Mouse (Mus musculus) left cerebral cortex, adult 2 months (tissue): ENCODE measurements around the gene AI481877. TPM values are rescaled to one million over a fixed set of nuclear protein-coding genes. Genes with fewer than 3 reads are reported as not detected.

ENCODE experiments used
- DNase-seq, 2 experiments: peaks; one replicate each; pipeline ENCODE4 v3.0.0; 2021 to 2022; ENCODE audit warnings: low spot score in 2 of 2, mixed read lengths in 1 of 2; ENCODE audit errors: extremely low spot score in 1 of 2
- H3K27ac ChIP-seq: fragments of 200-600 bp; 2 replicates; pipeline ENCODE4 v1.8.1; 2022
- H3K4me3 ChIP-seq: fragments of 200-600 bp; 2 replicates; pipeline ENCODE4 v1.8.1; 2022
- CTCF ChIP-seq: fragments of 200-600 bp; IDR thresholded peaks from 2 replicates; pipeline ENCODE4 v1.8.1; 2022; ENCODE audit warnings: antibody characterized with exemption, mild to moderate bottlenecking, moderate library complexity
- intact Hi-C: fragments of 180-260 bp; cut with DNase I; formaldehyde crosslinking; loops from one replicate; pipeline ENCODE4 v1.15.1; 2025
- total RNA-seq, 2 experiments: library from RNA; stranded (reverse); gene quantifications; 2 replicates each; pipeline ENCODE4 v1.2.3; 2021

AI481877 gene
- total RNA-seq, 2 experiments from 2014 or later = not detected

DNA sequence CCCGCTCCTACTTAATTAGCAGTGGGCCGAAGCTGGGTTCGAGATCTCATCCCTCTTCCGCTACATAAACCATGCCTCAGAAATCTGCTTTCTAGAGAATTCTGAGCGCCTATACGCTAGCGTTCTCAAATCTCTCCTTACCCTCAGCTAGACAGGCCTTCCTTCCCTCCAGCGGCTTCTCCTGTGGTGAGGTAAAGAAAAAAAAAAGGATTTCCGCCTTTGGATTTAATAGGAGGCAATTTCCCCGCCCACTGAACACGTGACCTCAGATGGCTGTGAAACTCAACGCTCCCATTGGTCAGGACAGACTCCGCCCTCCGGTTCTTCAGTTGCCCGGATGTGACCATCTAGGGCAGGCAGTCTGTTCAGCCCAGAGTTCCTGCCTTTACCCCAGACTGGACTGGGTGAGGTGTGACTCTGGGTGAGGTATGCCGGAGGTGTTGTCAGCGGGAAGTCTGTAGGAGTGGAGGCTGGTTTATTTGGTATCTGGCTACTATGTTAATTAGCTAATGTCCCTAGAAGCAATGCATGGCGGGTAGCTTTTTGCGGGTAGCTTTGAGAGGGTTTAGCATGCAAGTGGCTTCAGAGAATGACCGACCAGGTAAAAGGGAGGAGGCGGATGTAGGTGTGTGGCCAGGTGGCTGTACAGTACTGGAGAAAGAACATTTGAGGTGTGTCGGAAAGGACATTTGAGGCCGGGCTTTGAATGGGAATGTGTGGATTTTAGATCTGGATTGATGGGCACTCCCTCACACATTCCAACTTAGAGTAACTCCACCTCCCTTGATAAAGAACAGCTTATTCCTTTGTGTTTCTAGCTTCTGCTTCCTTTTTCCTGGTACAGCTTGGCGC lies 20.9 kb downstream of the AI481877 start:
- no peak for TF ChIP-seq CTCF
- no peak overlapping the region for H3K27ac ChIP-seq
- intact Hi-C loops = no loop called here
- H3K4me3 ChIP-seq = no peak overlapping the region
- no peak for DNase-seq

DNA sequence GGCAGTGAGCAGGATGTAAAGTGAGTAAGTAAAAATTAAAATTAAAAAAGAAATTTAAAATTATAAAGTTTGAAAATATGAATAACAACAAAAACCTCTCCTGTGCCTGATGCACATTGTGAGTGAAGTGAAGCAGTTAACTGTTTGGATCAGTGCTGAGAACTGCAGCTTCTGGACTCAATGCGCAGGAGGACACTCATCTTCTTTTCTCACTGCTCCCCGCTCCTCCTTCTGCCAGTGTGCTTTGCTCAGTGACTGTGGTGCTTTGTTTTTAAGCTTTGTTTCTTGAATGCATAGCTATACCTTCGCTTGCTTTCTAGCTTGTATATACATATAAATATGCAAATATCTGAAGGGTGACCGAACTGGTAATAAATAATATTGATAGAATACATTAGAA lies 30.1 kb downstream of the AI481877 start:
- DNase-seq = no peak
- intact Hi-C loops = no loop called here
- TF ChIP-seq CTCF = no peak
- H3K4me3 ChIP-seq = no peak overlapping the region
- no peak overlapping the region for H3K27ac ChIP-seq

DNA sequence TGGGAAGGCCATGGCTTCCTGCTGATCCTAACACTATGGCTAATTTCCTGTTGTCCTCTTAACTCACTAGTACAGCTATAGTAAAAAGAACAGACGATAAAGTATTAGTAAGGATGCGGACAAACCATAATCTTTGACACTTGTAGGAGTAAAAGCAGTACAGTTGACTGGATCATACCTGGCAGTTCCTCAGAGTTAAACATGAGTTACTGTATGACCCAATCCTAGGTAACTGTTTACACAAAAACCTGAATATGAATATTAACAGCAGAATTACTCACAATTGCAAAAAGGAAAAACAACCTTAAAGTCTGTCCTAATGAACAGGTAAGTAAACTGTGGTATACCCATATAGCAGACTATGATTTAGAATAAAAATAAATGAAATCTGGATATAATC lies 30.9 kb downstream of the AI481877 start:
- Histone ChIP-seq H3K4me3 (no peak overlapping the region), H3K27ac (no peak overlapping the region)
- TF ChIP-seq CTCF = no peak
- DNase-seq = no peak
- intact Hi-C loops = no loop called here

DNA sequence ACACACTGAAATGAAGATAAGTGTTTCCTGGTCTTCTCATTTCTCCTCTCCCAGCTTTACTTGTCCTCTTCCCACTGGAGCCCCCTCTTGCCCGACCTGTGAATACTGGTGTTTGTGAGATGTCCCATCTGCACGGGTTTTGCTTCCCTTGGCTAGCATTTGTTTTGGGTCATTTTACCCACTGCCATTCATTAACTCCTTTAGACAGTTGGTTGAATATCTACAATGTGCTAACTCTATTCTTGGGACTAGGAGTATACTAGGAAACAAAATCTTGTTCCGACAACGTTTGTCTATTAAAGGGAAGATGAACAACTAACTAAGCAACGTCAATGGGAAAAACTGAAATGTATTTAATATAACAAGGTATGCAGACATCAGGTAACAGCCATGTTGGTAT lies 32.1 kb downstream of the AI481877 start:
- H3K4me3 ChIP-seq = no peak overlapping the region
- DNase-seq = no peak
- intact Hi-C loops = no loop called here
- TF ChIP-seq CTCF = no peak
- no peak overlapping the region for H3K27ac ChIP-seq

DNA sequence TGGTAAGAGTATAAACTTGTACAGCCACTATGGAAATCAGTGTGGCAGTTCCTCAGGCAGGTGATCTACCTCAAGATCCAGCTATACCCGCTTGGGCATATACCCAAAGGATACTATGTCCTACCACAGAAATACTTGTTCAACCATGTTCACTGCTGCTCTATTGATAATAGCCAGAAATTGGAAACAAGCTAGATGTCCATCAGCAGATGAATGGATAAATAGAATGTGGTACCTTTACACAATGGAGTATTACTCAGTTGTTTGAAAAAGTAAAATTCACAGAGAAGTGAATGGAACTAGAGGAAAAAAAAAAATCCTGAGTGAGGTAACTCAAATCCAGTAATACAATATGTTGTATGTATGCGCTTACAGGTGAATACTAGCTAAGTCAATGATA lies 34.6 kb downstream of the AI481877 start:
- no peak for TF ChIP-seq CTCF
- intact Hi-C loops = no loop called here
- no peak for DNase-seq
- H3K27ac ChIP-seq = no peak overlapping the region
- H3K4me3 ChIP-seq = no peak overlapping the region

DNA sequence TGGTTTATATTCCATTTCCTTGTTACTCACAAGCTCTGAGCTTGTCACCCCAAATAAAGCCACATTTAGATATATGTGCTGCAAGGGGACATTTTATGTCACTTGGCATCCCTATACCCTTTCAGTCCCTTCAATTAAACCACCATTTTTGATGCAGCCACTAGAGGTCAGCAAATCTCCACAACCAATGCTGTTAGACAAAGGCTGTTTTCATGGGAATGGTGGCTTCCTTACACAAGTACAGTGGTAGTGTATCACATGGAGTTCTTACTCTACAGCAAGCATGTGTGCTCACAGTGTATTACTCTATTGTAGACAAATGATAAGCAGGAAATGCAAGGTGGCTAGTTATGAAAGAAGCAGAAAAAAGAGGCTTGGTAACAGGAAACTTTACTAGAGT lies 42.4 kb downstream of the AI481877 start:
- peak; percentile 68 to 73 for DNase-seq
- TF ChIP-seq CTCF = peak; percentile 93
- no peak overlapping the region for H3K4me3 ChIP-seq
- no peak overlapping the region for H3K27ac ChIP-seq
- intact Hi-C loops = loop anchor here (1.0 to 5.0 kb wide), 3 partner anchors 91 to 244 kb away; no protein-coding TSS in a partner anchor

DNA sequence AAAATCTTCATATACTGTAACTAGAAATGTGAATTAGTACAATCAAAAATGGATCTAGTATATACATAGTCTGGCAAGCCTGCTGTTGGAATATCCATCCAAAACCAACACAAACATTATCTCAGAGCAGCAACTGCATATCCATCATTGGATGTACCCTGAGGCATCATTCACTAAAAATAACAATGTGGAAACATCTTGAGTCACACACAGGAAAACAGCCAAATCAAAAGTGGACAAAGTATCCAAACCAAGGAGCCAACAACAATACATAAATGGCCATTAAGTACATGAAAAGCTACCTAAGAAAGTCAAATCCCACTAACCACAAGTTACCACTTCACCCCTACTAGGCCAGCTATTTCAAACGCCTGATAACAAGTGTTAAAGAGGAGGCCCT lies 49.4 kb downstream of the AI481877 start:
- TF ChIP-seq CTCF = no peak
- intact Hi-C loops = no loop called here
- no peak overlapping the region for H3K27ac ChIP-seq
- no peak overlapping the region for H3K4me3 ChIP-seq
- no peak for DNase-seq

DNA sequence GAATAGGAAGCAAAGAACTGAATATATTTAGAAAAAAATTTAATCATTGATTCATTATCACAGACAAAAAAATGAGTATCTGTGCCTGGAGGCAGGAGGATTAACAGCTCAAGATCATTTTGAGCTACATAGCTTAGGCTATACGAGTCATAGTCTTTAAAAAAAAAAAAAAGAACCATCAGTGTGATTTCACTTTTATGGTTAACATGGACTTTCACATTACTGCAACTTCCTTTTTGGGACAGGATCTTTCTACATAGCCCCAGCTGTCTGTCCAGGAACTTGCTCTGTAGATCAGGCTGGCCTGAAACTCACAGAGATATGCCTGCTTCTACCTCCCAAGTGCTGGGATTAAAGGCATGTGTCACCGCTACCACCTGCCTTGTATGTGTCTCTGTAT lies 55.4 kb downstream of the AI481877 start:
- no peak for TF ChIP-seq CTCF
- Histone ChIP-seq H3K27ac (no peak overlapping the region), H3K4me3 (no peak overlapping the region)
- intact Hi-C loops = no loop called here
- DNase-seq = no peak

DNA sequence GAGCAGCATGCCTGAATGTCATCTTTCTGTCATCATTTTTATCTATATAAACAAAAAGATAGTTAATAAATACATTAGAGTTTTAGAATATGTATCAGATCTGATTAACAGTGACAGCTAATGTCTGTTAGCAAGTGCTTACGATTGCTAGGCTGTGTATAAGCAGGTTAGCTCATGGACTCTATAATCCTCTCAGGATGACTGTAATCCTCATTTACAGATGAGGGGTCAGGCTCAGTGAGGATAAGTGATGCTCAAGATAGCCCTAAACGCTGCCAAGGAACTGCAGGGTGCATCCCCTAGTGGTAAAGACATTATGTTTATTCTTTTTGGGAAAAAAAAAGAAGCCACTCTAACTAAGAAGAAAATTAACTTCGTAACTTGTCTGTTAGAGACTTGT lies 69.5 kb downstream of the AI481877 start:
- intact Hi-C loops = no loop called here
- DNase-seq = no peak
- no peak for TF ChIP-seq CTCF
- Histone ChIP-seq H3K27ac (no peak overlapping the region), H3K4me3 (no peak overlapping the region)

DNA sequence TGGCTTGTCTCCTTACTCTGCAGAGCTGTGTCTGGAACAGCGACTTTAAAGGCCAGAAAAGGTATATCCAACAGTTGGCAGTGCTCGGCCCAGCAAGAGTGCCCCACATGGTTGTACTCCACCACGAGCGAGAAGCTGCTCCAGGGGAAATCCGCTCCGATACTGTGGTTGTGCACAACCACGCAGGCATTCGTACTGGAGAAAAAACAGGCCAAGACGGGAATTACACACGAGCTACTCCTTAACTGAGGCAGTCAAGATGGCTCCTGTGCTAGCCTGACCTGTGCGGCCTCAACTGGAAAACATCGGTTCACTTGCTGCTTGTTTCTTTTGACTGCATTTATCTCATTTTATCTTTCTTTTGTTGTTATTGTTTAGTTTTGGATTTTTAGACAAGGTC lies 76.3 kb downstream of the AI481877 start:
- TF ChIP-seq CTCF = no peak
- no peak overlapping the region for H3K4me3 ChIP-seq
- intact Hi-C loops = no loop called here
- no peak for DNase-seq
- H3K27ac ChIP-seq = no peak overlapping the region

DNA sequence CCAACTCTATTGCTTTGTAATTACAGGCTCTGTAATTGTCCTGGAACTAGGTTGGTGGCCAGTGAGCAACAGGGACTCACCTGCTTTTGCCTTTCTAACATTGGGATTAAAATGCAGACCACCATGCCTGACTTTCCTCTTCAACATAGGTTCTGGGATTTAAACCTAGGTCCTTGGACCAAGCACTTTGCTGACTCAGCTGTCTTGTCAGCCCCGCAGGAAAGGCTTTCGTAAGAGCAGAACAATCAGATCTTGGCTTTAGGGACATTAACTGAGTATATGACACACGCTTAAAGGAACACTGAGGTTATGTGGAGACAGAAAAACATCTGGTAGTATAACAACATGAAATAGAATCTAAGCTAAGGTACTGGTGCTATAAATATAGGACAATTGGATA lies 80.9 kb downstream of the AI481877 start:
- intact Hi-C loops = no loop called here
- no peak for DNase-seq
- Histone ChIP-seq H3K4me3 (no peak overlapping the region), H3K27ac (no peak overlapping the region)
- no peak for TF ChIP-seq CTCF

DNA sequence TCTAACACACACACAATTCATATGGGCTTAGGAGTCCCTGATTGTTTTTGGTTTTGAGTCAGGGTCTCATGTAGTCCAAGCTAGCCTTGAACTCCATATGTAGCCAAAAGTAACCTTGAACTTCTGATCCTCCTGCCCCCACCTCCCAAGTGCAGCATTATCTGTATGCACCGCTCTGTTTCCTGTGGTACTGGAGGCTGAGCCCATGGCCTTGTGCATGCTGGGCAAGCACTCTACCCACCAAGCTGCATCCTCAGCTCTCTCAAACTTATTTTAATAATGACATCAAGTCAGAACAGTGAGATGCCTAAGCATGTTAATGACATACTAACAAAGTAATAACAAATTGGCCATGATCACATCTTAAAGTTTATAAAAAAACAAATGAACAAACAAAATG lies 87.7 kb downstream of the AI481877 start:
- intact Hi-C loops = no loop called here

DNA sequence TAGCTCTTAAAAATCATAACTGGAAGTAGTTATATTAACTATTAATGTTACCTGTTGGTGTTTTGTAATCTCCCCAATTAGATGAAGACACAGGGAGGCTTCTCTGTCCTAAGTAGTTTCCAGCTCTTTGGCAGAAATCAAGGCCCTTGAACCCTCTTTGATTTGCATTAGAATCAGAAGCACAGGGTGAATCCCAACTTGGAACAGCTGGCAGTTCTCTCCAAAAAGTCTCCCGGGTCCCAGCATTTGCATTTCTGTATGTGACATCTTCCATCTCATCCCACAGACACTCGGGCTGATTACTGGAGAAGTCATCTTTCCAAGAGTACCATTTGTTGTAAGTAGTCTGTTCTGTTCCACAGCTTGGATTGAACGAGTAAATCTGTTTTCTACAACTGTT lies 91.6 kb downstream of the AI481877 start:
- intact Hi-C loops = no loop called here
- DNase-seq = no peak
- Histone ChIP-seq H3K4me3 (no peak overlapping the region), H3K27ac (no peak overlapping the region)
- no peak for TF ChIP-seq CTCF

More for the DNA sequence above, 87.7 kb downstream of the AI481877 start:
- no peak for TF ChIP-seq CTCF
- no peak for DNase-seq
- H3K27ac ChIP-seq = no peak overlapping the region
- no peak overlapping the region for H3K4me3 ChIP-seq
